Mouse (Mus musculus) thymus, postnatal 14 days (tissue): ENCODE measurements around the gene Becn1.
A peak's percentile ranks its signal among the peaks of the same experiment; 100 is the strongest.

Source experiments
- DNase-seq: peaks from one replicate; pipeline ENCODE4 v3.0.0; 2021

Gene Becn1

DNA sequence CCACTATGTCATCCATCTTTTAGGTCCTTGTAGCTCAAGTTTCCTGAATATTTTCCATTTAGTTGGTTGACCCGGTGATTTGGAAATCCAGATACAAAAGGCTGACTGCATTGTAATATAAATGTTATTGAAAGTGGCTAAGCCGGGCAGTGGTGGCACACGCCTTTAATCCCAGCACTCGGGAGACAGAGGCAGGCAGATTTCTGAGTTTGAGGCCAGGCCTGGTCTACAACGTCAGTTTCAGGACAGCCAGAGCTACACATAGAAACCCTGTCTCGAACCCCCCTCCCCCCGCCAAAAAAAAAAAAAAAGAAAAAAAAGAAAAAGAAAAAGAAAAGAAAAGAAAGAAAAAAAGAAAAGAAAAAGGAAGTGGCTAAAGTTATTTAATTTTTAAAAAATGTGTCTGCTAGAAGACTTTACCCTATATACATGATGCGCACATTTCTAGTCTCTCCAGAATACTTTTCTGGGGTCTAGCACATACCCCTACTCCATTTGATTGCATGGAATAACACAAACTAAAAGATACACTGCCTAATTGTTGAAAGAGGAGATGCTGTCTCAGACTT is 13.1 kb upstream of the Becn1 start:
- DNase-seq, result no peak

DNA sequence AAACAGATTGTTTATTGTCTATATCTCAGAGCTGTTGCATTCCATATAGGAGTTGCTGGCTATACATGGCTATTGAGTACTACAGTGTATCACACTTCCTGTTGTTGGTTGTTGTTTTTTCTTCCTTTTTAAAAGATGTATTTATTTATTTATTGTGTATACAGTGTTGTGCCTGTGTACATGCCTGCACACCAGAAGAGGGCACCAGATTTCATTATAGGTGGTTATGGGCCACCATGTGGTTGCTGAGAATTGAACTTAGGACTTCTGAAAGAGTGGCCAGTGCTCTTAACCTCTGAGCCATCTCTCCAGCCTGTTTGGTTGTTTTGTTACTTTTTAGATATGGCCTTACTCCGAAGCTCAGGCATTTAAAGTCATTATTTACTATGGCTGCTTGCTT is 12.5 kb upstream of the Becn1 start:
- no peak for DNase-seq

DNA sequence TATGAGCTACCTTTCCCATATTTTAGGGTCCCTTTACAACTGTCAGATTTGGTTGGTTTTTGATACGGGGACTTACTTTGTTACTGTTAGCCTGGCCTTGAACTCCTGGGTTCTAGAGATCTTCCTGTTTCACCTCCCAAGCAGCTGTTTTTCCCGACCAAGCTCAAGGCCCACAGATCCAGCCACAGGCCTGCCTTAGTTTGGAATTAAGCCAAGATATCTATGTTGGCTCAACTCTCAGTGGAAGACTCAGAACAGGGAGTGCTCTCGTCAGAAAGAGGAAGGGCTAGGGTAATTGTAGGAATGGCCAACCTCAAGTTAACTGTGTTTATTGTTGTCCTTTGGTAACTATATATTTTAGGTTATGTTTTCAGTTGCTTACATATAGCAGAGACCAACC is 10.1 kb upstream of the Becn1 start:
- no peak for DNase-seq

DNA sequence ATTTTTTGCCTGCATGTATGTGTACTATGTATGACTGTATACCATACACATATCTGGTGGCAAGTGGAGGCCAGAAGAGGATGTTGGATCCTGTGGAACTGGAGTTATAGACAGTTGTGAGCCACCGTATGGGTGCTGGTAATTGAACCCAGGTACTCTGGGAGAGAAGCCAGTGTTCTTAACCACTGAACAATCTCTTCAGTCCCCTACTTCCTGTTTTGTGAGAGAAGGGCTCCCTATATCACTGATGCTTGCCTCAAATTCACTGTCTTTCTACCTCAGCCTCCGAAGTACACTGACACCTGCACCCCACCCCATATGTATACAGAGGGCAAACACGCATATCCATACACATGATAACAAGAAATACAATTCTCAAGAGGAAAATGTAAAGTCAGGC is 9.0 kb upstream of the Becn1 start:
- DNase-seq, result no peak

DNA sequence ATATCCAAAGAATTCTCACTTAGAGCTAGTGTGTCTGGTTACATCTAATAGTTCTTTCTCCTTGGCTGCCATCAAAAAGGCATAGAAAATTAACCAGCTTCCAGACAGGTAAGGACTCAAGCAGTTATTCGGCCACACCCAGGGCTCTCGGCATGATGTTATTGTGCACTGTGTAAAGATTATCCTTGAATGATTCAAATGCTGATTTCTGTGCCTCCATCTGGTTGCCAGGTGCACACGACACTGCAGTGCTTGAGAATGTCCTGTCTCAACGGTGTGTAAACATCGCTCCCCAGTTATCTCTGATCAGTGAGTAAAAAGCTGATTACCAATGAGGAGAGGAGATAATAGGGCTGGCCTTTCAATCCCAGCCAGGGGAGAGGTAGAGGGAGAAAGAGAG is 5.7 kb upstream of the Becn1 start:
- no peak for DNase-seq

DNA sequence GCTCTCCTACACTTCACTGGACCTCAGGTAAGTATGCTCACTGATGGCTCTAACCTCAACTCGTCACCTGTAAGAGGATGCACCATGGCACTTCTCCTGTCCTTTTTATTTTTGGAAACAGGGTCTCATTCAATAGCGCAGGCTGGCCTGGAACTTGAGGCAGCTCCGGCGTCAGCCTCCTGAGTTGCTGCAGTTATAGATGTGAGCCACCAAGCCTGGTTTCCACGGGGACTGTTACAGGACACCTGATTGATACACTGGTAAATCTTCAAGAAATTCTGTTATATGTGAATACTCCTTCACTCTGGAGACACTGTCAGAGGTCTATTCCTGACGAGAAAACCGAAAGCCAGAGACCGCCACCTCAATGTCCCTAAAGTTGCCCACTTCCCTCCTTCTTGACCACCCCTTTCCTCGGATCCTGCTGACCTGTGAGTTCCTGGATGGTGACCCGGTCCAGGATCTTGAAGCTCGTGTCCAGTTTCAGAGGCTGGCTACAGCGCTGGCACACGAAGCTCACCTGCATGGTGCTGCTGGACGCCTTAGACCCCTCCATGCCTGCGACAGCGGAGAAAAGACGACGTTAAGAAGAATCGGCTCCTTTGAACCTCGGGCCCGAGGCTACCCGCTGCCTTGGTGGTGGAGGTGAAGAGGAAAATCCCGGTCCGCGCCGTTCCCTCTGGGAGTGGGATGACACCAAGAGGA is 635 bp downstream of the Becn1 start:
- no peak for DNase-seq

DNA sequence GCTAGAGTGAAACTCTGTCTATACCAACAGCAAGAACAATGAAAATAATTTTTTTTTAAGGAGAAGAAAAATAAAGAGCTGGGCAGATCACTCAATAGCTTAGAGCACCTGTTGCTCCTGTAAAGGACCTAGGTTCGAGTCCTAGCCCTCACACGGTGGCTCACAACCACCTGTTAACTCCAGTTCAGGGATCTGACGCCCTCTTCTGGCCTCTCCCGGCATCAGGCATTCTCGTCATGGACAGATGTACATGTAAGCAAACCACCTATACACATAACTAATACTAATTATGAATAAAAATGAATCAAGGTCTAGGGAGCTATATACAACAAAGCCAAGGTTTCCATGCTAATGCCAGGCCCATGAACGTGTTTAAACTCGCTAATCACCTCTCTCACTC is 1.2 kb downstream of the Becn1 start:
- no peak for DNase-seq

DNA sequence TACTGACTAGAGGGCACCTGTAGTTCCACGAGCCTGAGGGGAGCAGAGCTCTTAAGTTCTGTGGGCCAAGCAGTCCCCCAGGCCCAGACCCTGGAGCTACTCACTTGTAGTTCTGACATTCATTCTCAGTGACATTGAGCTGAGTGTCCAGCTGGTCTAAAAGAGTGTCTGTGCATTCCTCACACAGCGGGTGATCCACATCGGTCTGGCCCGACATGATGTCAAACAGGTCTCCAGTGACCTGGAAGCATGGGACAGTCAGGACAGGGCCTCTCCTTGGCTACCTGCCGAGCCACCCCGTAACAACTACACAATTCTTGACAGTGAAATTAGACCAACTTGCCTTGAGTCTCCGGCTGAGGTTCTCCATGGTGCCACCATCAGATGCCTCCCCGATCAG is 6.9 kb downstream of the Becn1 start:
- DNase-seq, result no peak

DNA sequence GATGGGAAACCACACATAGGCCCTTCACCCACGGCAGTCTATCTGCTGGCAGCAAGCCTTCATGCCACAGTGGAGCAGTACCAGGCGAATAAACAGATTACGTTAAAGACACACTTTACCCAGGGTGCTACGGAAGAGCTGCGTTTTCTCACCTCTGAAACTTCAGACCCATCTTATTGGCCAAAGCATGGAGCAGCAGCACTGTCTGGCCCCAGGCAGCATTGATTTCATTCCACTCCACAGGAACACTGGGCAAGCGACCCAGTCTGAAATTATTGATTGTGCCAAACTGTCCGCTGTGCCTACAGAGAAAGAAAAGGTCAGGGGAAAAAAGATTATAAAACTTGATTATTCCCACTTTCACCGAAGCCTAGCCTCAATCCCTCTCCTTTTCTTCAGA is 10.9 kb downstream of the Becn1 start:
- no peak for DNase-seq

DNA sequence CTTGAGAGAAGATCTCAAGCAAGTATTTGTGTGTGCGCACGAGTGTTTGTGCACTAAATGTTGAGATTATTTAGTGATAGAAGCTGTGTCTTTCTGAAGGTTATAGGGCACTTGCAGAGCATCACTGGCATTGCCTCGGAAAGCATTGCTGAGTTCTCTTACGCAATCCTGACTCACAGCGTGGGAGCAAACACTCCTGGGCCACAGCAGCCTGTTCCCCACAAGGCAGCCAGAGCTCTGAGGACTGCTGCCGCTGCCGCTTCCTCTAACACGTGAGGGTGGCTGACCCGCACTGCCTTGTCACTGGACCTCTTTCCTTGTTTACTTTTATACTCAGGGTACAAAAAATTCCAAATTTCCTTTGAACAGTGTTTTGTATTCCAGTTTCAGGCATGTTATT is 14.8 kb downstream of the Becn1 start:
- DNase-seq, result no peak

DNA sequence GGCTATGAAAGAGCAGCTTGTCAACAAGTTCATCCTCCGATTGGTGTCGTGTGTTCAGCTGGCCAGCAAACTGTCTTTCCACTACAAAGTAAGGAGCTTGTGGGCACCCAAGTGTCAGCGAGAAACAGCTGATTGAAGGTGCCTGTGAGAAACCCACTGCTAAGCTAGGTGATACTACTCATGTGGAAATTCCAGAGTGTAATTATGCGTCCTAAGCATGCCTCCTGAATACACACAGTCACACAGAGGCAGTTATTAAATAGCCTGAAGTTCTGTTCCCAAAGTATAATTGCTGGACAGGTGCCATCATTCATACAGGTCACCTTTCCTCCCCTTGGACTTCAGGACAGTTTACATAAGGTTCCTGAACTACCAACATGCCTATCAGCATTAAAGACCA is 18.3 kb downstream of the Becn1 start:
- no peak for DNase-seq

DNA sequence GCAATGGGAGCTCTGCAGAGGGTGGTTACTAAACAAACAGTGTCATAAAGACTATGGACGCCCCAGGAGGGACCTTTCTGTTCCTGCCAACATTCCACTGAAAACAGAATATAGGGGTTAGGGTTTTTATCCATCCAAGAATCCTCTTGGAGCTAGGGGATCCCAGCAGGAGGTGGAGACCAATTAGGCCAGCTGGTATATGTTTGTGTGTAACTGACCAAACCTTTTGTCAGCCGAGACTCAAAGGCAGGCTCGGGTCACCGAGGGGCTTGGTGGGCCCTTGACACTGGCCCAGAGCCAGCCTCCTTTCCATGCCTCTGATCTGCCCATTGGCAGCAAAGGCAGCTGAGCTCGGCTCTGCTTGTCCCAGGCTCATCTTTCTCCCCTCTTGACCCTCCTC is 19.2 kb downstream of the Becn1 start:
- DNase-seq, result no peak

DNA sequence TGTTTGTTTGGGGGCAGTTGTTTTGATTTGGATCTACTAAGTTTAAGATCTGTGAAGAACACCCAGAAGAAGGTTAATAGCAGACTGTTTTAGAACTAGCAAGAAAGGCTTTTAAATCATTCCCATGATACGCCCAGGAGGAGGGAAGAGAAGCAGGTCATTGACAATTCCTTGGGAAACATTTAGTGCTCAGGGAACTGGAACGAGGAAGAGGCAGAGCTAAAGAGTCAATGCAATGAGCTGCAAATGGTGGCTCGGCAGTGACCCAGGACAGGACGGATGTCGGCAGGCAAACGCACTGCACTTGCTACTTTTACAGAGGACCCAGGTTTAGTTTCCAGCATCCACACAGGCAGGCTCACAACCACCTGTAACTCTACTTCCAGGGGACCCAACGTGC is 21.2 kb downstream of the Becn1 start:
- DNase-seq, result no peak

DNA sequence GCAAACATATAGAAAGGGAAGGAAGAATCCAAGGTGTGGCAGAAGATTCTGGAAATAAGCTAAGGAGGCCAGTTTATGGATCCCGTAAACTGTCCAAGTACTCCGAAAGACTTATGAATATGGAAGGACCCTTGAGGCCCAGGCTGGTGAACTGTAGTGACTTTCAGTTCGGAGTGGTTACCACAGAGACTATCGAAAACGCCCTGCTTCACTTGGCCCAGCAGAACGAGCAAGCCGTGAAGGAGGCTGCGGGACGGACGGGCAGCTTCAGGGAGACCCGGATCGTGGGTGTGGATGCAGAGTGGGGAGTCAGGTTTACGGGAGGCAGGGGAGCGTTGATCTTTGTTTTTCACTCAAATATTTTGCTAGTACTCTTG is 22.9 kb downstream of the Becn1 start:
- DNase-seq, result peak; percentile 26

DNA sequence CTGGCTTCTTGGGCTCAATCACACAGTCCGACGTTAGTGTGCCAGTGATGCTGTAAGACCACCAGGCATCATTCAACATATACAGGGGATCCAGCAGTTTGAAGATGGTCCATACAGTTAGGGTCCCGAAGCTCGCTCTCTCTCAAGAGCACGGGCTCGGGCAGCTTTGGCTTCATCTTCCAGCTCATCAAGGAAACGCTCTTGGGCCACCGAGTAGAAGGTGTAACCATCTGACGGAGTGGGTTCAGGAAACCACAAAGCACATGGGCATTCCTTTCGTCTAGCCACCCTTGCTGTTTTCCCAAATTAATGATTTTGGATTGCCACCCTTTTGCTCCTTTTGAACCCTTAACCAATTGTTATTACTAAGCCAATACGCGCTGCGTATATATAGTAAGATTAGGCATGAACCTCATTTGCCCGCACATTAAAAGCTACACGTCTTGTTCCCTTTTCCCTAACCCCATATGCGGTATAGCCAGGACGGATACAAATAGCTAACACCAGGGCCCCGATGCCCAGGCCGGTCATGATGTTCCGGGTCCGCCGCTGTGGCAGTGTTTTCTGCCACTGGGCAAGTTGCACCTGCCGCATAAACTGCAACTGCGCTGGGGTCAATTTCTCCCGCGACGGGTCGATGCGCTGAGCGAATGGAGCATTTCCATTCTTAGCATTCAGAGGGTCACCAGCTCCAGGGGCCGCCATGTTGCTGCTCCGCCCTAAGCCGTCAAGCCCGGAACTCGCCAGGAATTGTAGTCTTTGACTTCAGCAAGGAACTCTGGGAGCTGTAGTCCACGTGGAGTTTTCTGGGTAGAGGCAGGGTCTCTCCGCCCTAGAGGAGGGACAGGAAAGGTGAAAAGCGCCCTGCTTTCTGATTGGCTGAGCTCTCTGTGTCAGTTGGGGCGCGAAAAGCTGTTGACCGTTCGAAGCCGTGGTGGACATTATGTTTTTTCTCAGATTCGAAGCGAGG is 23.6 kb downstream of the Becn1 start, which contains the start of the genes Cntd1 and Coa3:
Gene Cntd1 (plus strand): TSS at position 790 of the 970 bp plus-strand sequence.
Gene Coa3 (minus strand): TSS at position 892 of the 970 bp plus-strand sequence.
- DNase-seq, result peak; percentile 90

DNA sequence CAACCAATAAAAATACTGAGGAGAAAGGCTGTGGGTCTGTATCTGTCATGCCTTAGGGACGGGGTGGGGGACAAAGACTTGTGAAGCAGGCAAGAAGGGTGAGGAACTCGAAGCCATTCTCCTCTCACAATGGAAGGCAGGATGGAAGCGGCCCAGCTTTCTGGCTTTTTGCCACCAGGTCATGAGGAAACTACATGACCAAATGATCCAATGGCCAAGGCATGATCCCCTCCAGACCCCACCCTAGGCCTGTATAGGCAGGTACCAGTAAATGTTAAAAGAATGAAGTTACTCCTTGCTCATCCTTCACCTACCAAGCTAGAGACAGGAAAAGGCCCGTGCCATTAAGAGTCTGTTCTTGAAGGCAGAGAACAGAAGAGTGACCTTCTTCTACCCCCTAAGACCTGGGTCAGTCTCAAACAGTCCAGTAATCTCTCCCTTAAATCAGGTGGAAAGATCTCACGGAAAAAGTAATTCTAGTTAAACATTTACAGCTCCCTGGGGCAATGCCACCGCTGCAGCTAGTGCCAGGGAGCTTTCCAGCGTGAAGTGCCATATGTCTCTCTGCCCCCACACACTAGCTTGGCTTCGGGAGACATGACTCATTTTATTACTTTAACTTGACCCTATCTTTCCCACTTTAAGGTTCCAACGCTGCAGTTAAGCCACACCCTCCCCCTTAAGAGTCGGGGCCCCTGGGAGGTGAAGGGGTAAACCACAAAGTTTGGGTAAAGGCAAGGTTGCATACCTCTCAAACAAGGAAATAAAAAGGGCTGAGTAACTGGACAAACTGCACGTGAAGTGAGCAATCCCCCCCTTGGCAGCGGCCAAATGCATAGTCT is 24.5 kb downstream of the Becn1 start:
- no peak for DNase-seq

DNA sequence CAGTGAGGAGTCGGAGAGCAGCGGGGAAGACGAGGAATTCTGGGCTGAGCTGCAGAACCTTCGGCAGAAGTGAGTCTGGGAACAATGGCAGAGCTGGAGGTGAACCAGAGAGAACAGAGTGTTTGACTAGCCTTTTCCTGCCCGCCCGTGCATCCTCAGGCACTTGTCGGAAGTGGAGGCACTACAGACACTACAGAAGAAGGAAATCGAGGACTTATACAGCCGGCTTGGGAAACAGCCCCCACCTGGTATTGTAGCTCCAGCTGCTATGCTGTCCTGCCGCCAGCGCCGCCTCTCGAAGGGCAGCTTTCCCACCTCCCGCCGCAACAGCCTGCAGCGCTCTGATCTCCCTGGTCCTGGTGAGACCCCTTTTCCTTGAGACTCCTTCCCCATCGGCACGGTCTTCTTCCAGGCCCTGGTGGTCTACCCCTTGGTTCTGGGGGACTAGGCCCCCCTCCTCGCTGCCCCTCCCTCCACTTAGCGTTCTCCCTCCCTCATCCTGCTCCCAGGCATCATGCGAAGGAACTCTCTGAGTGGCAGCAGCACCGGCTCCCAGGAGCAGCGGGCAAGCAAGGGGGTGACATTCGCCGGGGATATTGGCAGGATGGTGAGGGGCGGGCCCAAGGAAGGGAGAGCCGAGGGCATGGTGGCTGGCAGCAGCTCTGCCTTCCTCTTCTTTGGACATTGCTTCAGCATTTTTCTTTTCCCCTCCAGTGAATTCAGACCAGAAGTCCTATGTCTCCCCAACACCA is 25.6 kb downstream of the Becn1 start:
- no peak for DNase-seq

DNA sequence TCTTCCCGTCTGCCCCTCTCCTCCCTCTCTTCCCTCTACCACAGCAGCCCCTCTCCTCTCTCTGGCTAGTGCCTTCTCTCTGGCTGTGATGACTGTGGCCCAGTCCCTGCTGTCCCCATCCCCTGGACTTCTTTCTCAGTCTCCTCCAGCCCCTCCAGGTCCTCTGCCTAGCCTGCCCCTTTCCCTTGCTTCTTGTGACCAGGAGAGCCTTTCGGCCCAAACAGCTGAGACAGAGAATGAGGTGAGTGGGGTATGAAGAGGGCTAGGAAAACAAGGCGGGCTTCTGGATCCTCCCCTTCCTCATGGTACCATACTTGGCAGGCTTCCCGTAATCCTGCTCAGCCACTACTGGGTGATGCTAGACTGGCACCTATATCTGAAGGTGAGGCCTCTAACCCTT is 26.8 kb downstream of the Becn1 start:
- no peak for DNase-seq

DNA sequence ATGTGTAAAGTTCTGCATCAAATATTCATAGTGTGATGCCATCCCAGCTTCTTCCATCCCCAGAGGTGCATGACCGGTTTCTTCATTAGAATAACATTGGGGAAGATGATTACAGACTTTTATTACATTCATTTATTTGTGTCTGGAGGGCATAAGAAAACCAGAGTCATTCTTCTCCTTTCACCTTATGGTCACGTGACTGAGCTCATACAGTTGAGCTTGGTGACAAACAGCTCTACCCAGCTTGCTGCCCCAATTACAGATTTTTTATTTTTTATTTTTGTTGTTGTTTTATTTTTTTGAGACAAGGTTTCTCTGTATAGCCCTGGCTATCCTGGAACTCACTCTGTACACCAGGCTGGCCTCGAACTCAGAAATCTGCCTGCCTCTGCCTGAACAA is 29.6 kb downstream of the Becn1 start:
- DNase-seq, result no peak

DNA sequence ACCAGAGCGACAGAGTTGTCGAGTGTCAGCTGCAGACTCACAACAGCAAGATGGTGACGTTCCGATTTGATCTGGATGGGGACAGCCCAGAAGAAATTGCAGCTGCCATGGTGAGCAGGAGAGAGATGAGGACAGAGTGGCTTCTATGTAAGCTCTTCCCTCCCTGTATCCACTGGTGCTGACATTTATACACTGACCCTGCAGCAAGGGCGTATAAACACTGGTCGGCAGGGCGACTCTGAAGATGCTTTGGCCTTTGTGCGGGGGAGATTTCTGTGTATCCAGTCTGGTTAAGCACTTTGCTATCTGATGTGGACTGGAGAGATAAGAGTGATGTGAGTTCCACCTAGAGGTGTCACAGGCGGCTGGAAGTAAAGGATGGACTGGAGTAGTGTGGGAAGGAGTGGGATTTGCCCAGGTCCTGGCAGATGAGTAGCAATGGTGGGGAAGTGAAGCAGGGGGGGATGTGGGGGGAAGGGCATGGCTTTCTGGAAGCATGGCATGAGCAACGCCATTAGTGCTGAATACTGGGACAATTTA is 32.4 kb downstream of the Becn1 start:
- no peak for DNase-seq

DNA sequence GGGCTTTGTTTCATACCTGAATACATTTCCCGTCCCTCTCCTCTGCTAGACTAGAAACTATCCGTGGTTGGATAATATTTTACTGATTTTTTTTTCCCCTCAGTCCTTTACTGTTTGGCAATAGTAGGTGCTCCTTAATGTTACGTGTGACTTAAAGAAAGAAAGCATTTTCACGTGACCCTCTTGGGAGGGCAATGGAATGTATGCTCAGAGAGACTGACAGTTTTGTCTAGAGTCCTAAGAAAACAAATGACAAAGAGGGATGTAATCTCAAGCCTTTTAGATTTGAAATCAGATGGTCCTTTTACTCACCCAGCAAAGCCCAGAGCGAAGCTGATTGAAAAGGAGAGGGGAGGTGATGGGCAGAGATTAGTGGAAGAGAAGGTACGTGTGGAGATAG is 36.2 kb downstream of the Becn1 start:
- no peak for DNase-seq

DNA sequence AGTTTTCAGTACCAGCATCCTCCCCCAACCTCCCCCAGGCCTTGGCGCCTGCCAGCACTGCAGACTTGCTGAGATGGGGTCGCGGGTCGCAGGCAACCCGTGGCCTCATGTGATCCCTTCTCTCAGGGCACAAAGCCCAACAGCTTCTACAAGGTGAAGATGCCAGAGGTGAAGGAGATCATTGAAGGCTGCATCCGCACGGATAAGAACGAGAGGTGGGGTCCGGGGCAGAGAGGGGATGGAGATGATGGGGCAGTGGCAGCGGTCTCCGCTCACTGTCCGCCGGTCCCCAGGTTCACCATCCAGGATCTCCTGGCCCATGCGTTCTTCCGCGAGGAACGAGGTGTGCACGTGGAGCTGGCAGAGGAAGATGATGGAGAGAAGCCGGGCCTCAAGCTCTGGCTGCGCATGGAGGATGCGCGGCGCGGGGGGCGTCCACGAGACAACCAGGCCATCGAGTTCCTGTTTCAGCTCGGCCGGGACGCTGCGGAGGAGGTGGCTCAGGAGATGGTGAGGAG is 37.1 kb downstream of the Becn1 start:
- DNase-seq, result no peak
